Mouse (Mus musculus) effector memory CD4-positive, alpha-beta T cell, adult 5 months (primary cell): Measurements from ENCODE around the gene Agpat2. TPM values are rescaled to one million over a fixed set of nuclear protein-coding genes. Genes with fewer than 3 reads are reported as not detected.

ENCODE experiments used
- polyA plus RNA-seq: library from polyadenylated mRNA; unstranded; fragments of 100-300 nt; shearing (Covaris generic); gene quantifications from one replicate; pipeline ENCODE4 v1.2.1, GENCODE M21; 2017

Agpat2 gene
- polyA plus RNA-seq = 18.0 TPM

DNA sequence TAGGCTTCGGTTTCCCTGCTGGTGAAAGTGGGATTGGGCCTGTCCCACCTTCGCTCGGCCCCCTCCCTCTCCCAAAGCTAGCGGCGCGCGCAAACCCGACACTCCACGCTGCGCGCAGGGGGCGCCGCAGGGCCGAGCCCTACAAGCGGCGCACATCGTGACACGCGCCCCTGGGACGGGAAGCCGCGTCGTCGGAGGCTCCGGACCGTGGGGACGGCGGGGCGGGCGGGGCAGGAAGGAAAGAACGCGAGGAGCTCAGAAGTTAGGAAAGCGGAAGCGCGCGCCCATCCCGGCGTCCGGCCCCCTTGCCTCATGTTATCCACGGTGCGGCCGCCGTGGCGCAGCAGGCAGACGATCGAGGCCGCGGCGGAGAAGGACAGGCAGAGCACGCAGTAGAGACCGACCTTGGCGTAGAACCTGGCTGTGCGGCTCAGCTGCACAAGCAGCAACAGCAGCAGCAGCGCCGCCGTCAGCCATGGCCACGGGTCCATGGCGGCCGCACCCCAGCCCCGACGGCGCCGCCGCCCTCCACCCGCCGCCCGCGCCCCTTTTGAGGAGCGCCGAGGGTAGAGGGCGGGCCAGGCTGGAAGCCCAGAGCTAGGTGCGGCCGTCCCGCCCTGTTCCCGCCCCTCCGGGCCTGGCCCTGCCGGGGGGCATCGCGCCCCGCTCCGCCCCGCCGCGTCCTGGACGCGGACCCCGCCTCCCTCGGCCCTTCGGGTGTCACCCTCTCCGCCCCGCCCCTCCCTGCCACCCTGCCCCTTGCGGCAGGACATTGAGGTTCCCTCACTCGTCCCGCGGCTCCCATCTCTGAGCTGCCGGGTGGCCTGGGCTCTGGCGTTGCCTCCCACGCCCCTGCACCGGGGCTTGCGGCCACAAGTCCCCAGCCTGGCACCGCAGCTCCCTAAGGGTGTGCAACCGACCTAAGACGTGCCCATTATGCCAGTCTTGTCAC lies at the start of gene Agpat2:
Gene Agpat2 (minus strand): TSS at position 698 of the 952 bp plus-strand sequence.

GRCm38 (mm10) chr2:26627921-26628739 lies 23.9 kb upstream of the Agpat2 start, which contains the start of gene Fam69b:
Gene Fam69b, plus strand, starts transcription at chr2:26628457.

DNA sequence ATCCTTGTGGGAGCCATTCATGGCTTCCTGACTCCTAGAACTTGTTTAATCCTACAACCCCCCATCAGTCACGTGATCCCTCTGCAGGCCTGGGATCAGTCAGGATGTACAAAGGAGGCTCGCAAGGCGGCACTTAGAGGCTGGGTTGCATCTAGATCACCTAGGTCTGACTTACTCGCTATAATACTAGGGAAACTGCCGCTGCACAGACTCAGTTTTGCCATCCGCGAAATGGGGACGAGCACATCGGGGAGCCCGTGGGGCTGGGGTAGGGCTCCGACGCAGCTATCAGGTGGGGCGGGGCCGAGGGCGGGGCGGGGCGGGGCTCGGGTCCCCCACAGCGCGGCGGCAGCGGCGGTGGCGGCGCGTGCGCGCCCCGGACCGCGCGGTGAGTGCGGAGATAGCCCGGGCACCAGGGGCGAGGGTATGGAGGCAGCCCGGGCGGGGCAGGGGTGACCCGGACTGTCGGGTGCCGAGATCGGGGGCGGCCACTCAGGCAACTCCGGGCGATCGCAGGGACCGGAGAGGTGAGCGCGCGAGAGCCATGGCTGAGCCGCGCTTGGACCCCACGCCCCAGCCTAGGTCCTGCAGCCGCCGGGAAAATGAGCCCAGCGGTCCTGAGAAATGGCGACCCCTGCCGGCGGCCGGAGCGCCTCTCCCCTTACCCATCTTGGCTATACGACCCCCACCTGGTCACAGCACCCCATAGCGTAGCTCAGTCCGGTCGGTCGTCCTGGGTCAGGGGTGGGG lies 17.7 kb downstream of the Agpat2 start, which contains the start of gene Gm20532:
Gene Gm20532 (plus strand): TSS at position 346 of the 750 bp plus-strand sequence.

GRCm38 (mm10) chr2:26579714-26580113 lies 24.5 kb downstream of the Agpat2 start, which contains the start of gene Egfl7:
Gene Egfl7, plus strand, starts transcription at chr2:26580014.

Other genes starting within 250 kb of the Agpat2 start
- gene Card9, start 243.5 kb downstream of the Agpat2 start, polyA plus RNA-seq = not detected
- gene Snapc4, start 223.8 kb downstream of the Agpat2 start, polyA plus RNA-seq = 48.0 TPM
- gene Entr1, start 215.1 kb downstream of the Agpat2 start, polyA plus RNA-seq = 156 TPM
- gene Pmpca, start 215.1 kb downstream of the Agpat2 start, polyA plus RNA-seq = 71.5 TPM
- 28.7 TPM for gene Inpp5e, start 195.2 kb downstream of the Agpat2 start, polyA plus RNA-seq
- 46.0 TPM for gene Sec16a, start 159.2 kb downstream of the Agpat2 start, polyA plus RNA-seq
- gene Notch1, start 87.8 kb downstream of the Agpat2 start, polyA plus RNA-seq = 45.4 TPM
- not detected for gene Egfl7, start 24.4 kb downstream of the Agpat2 start, polyA plus RNA-seq
- gene Gm20532, start 17.8 kb downstream of the Agpat2 start, polyA plus RNA-seq = not detected
- 8.2 TPM for gene Fam69b, start 24.0 kb upstream of the Agpat2 start, polyA plus RNA-seq
- gene Lcn4, start 66.9 kb upstream of the Agpat2 start, polyA plus RNA-seq = 8.8 TPM